Mouse (Mus musculus) bone marrow macrophage, adult 2 months (primary cell): ENCODE data around the gene Zfp648. TPM values are rescaled to one million over a fixed set of nuclear protein-coding genes. Genes with fewer than 3 reads are reported as not detected.
A peak's percentile ranks its signal among the peaks of the same experiment; 100 is the strongest.

Source experiments
- H3K27ac ChIP-seq: 2 replicates; pipeline ENCODE4 v1.5.1; 2012; ENCODE audit warnings: low read depth, low read length; ENCODE audit not compliant: insufficient read depth
- H3K4me1 ChIP-seq: 2 replicates; pipeline ENCODE4 v1.6.1; 2012; ENCODE audit warnings: low read length; ENCODE audit not compliant: control insufficient read depth, insufficient read depth
- H3K4me3 ChIP-seq: 2 replicates; pipeline ENCODE4 v1.5.1; 2012; ENCODE audit warnings: mild to moderate bottlenecking, low read length, moderate library complexity; ENCODE audit not compliant: insufficient read depth
- CTCF ChIP-seq: IDR thresholded peaks from 2 replicates; pipeline ENCODE4 v1.5.1; 2012; ENCODE audit warnings: low read depth, mild to moderate bottlenecking, low read length, moderate library complexity
- POLR2A ChIP-seq: IDR thresholded peaks from 2 replicates; pipeline ENCODE4 v1.6.1; 2012; ENCODE audit warnings: mild to moderate bottlenecking, low read depth, low read length, borderline replicate concordance
- polyA plus RNA-seq: library from polyadenylated mRNA; stranded (reverse); fragments of >200 nt; gene quantifications from 2 replicates; pipeline ENCODE4 v1.2.4, GENCODE M21; 2012; ENCODE audit not compliant: missing spikeins, insufficient read depth, insufficient read length

Gene Zfp648
- polyA plus RNA-seq, 1 experiment, result not detected

- no peak for TF ChIP-seq POLR2A
- peak; percentile 58 for TF ChIP-seq CTCF
- Histone ChIP-seq H3K4me1 (no peaks in the 10 kb centered on the region), H3K27ac (no peak overlapping the region)
These were observed 20.0 kb upstream of the Zfp648 start for GRCm38 (mm10) chr1:154180952-154181351.

GRCm38 (mm10) chr1:154182396-154183076 is 18.5 kb upstream of the Zfp648 start:
- Histone ChIP-seq H3K4me3 (no peak overlapping the region), H3K4me1 (no peaks in the 10 kb centered on the region), H3K27ac (no peak overlapping the region)
- TF ChIP-seq CTCF (no peak), POLR2A (no peak)

More at GRCm38 (mm10) chr1:154180952-154181351, 20.0 kb upstream of the Zfp648 start:
- no peak overlapping the region for H3K4me3 ChIP-seq

GRCm38 (mm10) chr1:154183077-154183751 is 17.8 kb upstream of the Zfp648 start:
- no peak for TF ChIP-seq POLR2A
- no peak for TF ChIP-seq CTCF
- no peaks in the 10 kb centered on the region for H3K4me1 ChIP-seq

GRCm38 (mm10) chr1:154188229-154188628 is 12.8 kb upstream of the Zfp648 start:
- Histone ChIP-seq H3K4me1 (no peaks in the 10 kb centered on the region), H3K27ac (no peak overlapping the region), H3K4me3 (no peak overlapping the region)
- TF ChIP-seq CTCF, result no peak
- TF ChIP-seq POLR2A, result no peak

More at GRCm38 (mm10) chr1:154183077-154183751, 17.8 kb upstream of the Zfp648 start:
- Histone ChIP-seq H3K4me3 (no peak overlapping the region), H3K27ac (no peak overlapping the region)

- no peak for TF ChIP-seq CTCF
- TF ChIP-seq POLR2A, result no peak
- no peak overlapping the region for H3K4me3 ChIP-seq
- no peak overlapping the region for H3K27ac ChIP-seq
- H3K4me1 ChIP-seq, result no peaks in the 10 kb centered on the region
These were observed 12.4 kb upstream of the Zfp648 start for GRCm38 (mm10) chr1:154188631-154189030.

- Histone ChIP-seq H3K27ac (no peak overlapping the region), H3K4me1 (no peaks in the 10 kb centered on the region), H3K4me3 (no peak overlapping the region)
- no peak for TF ChIP-seq CTCF
- TF ChIP-seq POLR2A, result no peak
These were observed 11.0 kb upstream of the Zfp648 start for GRCm38 (mm10) chr1:154189842-154190530.

GRCm38 (mm10) chr1:154198896-154199295 is 2.1 kb upstream of the Zfp648 start:
- Histone ChIP-seq H3K4me1 (no peaks in the 10 kb centered on the region), H3K27ac (no peak overlapping the region), H3K4me3 (no peak overlapping the region)
- TF ChIP-seq CTCF (no peak), POLR2A (no peak)

GRCm38 (mm10) chr1:154202580-154202979 is 1.6 kb downstream of the Zfp648 start:
- no peak overlapping the region for H3K27ac ChIP-seq
- H3K4me3 ChIP-seq, result no peak overlapping the region
- no peaks in the 10 kb centered on the region for H3K4me1 ChIP-seq
- TF ChIP-seq CTCF (no peak), POLR2A (no peak)

- Histone ChIP-seq H3K4me1 (no peaks in the 10 kb centered on the region), H3K27ac (no peak overlapping the region), H3K4me3 (no peak overlapping the region)
- no peak for TF ChIP-seq CTCF
These were observed 2.4 kb downstream of the Zfp648 start for GRCm38 (mm10) chr1:154203386-154203785.
